ENCODE assay signal across 27 mouse cellular contexts in genomic region chr5:146586357-146587070, GRCm38 (mm10). TPM values are rescaled to one million over a fixed set of nuclear protein-coding genes. Genes with fewer than 3 reads are reported as not detected.
DNase-seq lines count a peak whose midpoint lies in the region; ATAC-seq and TF ChIP-seq lines count a peak whose summit lies in the region.
"Had no signal": no experiment of that assay in that cellular context is flagged by ENCODE, and none has a peak within 500 bp of the region (broad histone marks: within the 10 kb centered on the region; RNA-seq: fewer than 3 reads in every experiment).

No protein-coding gene starts in this region.

- DNase-seq in hindbrain, postnatal 0 days (ENCODE audit: low spot score) = no peak
- DNase-seq in midbrain, postnatal 0 days (ENCODE audit: low spot score) = no peak
- DNase-seq in midbrain, embryonic 14.5 days = no peak
- peak; percentile 21 for DNase-seq in R1 (ENCODE audit: low read depth, low spot score)
- no peak for DNase-seq in retina, postnatal 1 day
- no peak for DNase-seq in right cerebral cortex, postnatal 4 days
- DNase-seq: adrenal gland, adult 8-10 months; adrenal gland, postnatal 36 days; cerebellum, adult 2 months; cerebellum, postnatal 10 days; gastrocnemius, postnatal 10 days; heart, adult 2 months; heart, postnatal 14 days had no signal

- WGBS in hindbrain, postnatal 0 days = 71% methylated on average over 8 of the region's 8 CpGs
- WGBS in hindbrain, embryonic 13.5 days = 77% methylated on average over 8 of the region's 8 CpGs
- WGBS in midbrain, postnatal 0 days = 68% methylated on average over 8 of the region's 8 CpGs
- 75% methylated on average over 8 of the region's 8 CpGs for WGBS in midbrain, embryonic 14.5 days

- H3K4me2 ChIP-seq in hindbrain, postnatal 0 days (ENCODE audit: low read depth, low read length) = no peak overlapping the region
- H3K4me2 ChIP-seq in hindbrain, embryonic 13.5 days = no peak overlapping the region
- no peak overlapping the region for H3K4me2 ChIP-seq in midbrain, postnatal 0 days (ENCODE audit: low read depth, low read length, poor library complexity, severe bottlenecking)
- no peak overlapping the region for H3K4me2 ChIP-seq in midbrain, embryonic 14.5 days (ENCODE audit: low read length)
- H3K4me2 ChIP-seq: heart, embryonic 11.5 days; heart, embryonic 15.5 days had no signal

- TF ChIP-seq CTCF in hindbrain, postnatal 0 days (IDR thresholded peaks at IDR 0.05; ENCODE audit: low read depth) = peak; percentile 31; the same call in 1 of the 2 replicates
- TF ChIP-seq CTCF in midbrain, postnatal 0 days (IDR thresholded peaks at IDR 0.05) = peak; percentile 36

- no peak overlapping the region for H3K4me3 ChIP-seq in hindbrain, postnatal 0 days (ENCODE audit: low read length)
- H3K4me3 ChIP-seq in hindbrain, embryonic 13.5 days = no peak overlapping the region
- H3K4me3 ChIP-seq in midbrain, postnatal 0 days (ENCODE audit: low read depth, low read length) = no peak overlapping the region
- H3K4me3 ChIP-seq in midbrain, embryonic 14.5 days (replicated peaks; ENCODE audit: low read depth, low read length) = no peak overlapping the region
- H3K4me3 ChIP-seq: embryonic facial prominence, embryonic 10.5 days; heart, adult 2 months; heart, embryonic 15.5 days; hindbrain, embryonic 10.5 days had no signal

- H3K27ac ChIP-seq in hindbrain, postnatal 0 days = no peak overlapping the region
- H3K27ac ChIP-seq in hindbrain, embryonic 13.5 days = no peak overlapping the region
- H3K27ac ChIP-seq in midbrain, postnatal 0 days (ENCODE audit: low read depth, low read length) = no peak overlapping the region
- no peak overlapping the region for H3K27ac ChIP-seq in midbrain, embryonic 14.5 days (replicated peaks; ENCODE audit: low read depth, low read length)
- H3K27ac ChIP-seq: embryonic facial prominence, embryonic 10.5 days; forebrain, embryonic 15.5 days; heart, adult 2 months; heart, embryonic 15.5 days; hindbrain, embryonic 10.5 days; hindbrain, embryonic 15.5 days had no signal

- H3K27me3 ChIP-seq in hindbrain, postnatal 0 days (ENCODE audit: insufficient read depth, low read length) = peaks cover 4% of the 10 kb centered on the region
- peaks cover 93% of the 10 kb centered on the region for H3K27me3 ChIP-seq in hindbrain, embryonic 13.5 days
- no peaks in the 10 kb centered on the region for H3K27me3 ChIP-seq in midbrain, postnatal 0 days (ENCODE audit: insufficient read depth, low read length)
- peaks cover 31% of the 10 kb centered on the region for H3K27me3 ChIP-seq in midbrain, embryonic 14.5 days (ENCODE audit: control insufficient read depth, insufficient read depth, low read length)

- ATAC-seq in hindbrain, postnatal 0 days = no peak
- ATAC-seq in hindbrain, embryonic 13.5 days (ENCODE audit: low FRiP score) = no peak
- no peak for ATAC-seq in midbrain, postnatal 0 days (ENCODE audit: low FRiP score)
- no peak for ATAC-seq in midbrain, embryonic 14.5 days (ENCODE audit: low FRiP score, low TSS enrichment)
- ATAC-seq: forebrain, embryonic 15.5 days; inflammation-experienced regulatory T-cells, adult 6 months had no signal

- no peaks in the 10 kb centered on the region for H3K9me3 ChIP-seq in hindbrain, postnatal 0 days (ENCODE audit: low read length)
- H3K9me3 ChIP-seq in hindbrain, embryonic 13.5 days = no peaks in the 10 kb centered on the region
- no peaks in the 10 kb centered on the region for H3K9me3 ChIP-seq in midbrain, postnatal 0 days (ENCODE audit: low read length)
- no peaks in the 10 kb centered on the region for H3K9me3 ChIP-seq in midbrain, embryonic 14.5 days (ENCODE audit: control insufficient read depth, low read length)
- H3K9me3 ChIP-seq: embryonic facial prominence, embryonic 10.5 days; forebrain, embryonic 15.5 days; heart, embryonic 15.5 days; hindbrain, embryonic 10.5 days; hindbrain, embryonic 15.5 days had no signal

- H3K36me3 ChIP-seq in hindbrain, postnatal 0 days (ENCODE audit: insufficient read depth, low read length) = no peaks in the 10 kb centered on the region
- H3K36me3 ChIP-seq in hindbrain, embryonic 13.5 days = no peaks in the 10 kb centered on the region
- no peaks in the 10 kb centered on the region for H3K36me3 ChIP-seq in midbrain, postnatal 0 days (ENCODE audit: insufficient read depth, low read length)
- H3K36me3 ChIP-seq in midbrain, embryonic 14.5 days (ENCODE audit: control insufficient read depth, insufficient read depth, low read length) = no peaks in the 10 kb centered on the region
- H3K36me3 ChIP-seq: embryonic facial prominence, embryonic 10.5 days; forebrain, embryonic 15.5 days; G1E; heart, embryonic 15.5 days; hindbrain, embryonic 10.5 days; hindbrain, embryonic 15.5 days had no signal

- H3K4me1 ChIP-seq in hindbrain, postnatal 0 days (ENCODE audit: insufficient read depth, low read length) = no peaks in the 10 kb centered on the region
- H3K4me1 ChIP-seq in hindbrain, embryonic 13.5 days (replicated peaks) = peaks cover 30% of the 10 kb centered on the region
- peaks cover 6% of the 10 kb centered on the region; the same call in 1 of the 2 replicates for H3K4me1 ChIP-seq in midbrain, postnatal 0 days (ENCODE audit: insufficient read depth, low read length)
- no peaks in the 10 kb centered on the region for H3K4me1 ChIP-seq in midbrain, embryonic 14.5 days (ENCODE audit: control insufficient read depth, insufficient read depth, low read length)

- no peak overlapping the region for H3K9ac ChIP-seq in hindbrain, postnatal 0 days (replicated peaks; ENCODE audit: low read length)
- no peak overlapping the region for H3K9ac ChIP-seq in hindbrain, embryonic 13.5 days
- H3K9ac ChIP-seq in midbrain, postnatal 0 days (replicated peaks; ENCODE audit: low read length, poor library complexity, severe bottlenecking) = no peak overlapping the region
- no peak overlapping the region for H3K9ac ChIP-seq in midbrain, embryonic 14.5 days (replicated peaks; ENCODE audit: low read length)
- H3K9ac ChIP-seq: forebrain, embryonic 15.5 days; heart, embryonic 15.5 days; hindbrain, embryonic 15.5 days had no signal

RNA-seq across cellular contexts. Expression of gene Gpr12, which starts 1.5 kb away (rescaled TPM):
- total RNA-seq in hindbrain, postnatal 0 days (2014; rRNA removed) = 37.2 and 38.6 TPM in 2 replicates
- 14.6 and 18.9 TPM in 2 replicates for polyA plus RNA-seq in hindbrain, postnatal 0 days (2015; fragmentation: Nextera tagmentation; extraction: Ambion mirVana)
- polyA plus RNA-seq in hindbrain, embryonic 13.5 days (2015; fragmentation: Nextera tagmentation; extraction: Ambion mirVana) = 8.8 and 9.6 TPM in 2 replicates
- total RNA-seq in midbrain, postnatal 0 days (2014; rRNA removed) = 43.4 and 48.0 TPM in 2 replicates
- polyA plus RNA-seq in midbrain, postnatal 0 days (2015; fragmentation: Nextera tagmentation; extraction: Ambion mirVana) = 33.9 and 34.2 TPM in 2 replicates
- polyA plus RNA-seq in midbrain, embryonic 14.5 days (2014; fragmentation: Nextera tagmentation; extraction: Ambion mirVana) = 13.4 and 22.6 TPM in 2 replicates
- total RNA-seq: adrenal gland, postnatal 36 days; gastrocnemius, postnatal 4 days; heart, adult 2 months; heart, postnatal 14 days had no signal
- polyA plus RNA-seq: C2C12; embryonic facial prominence, embryonic 14.5 days; G1E; heart, embryonic 11.5 days; heart, embryonic 15.5 days; hindbrain, embryonic 10.5 days; inflammation-experienced regulatory T-cells, adult 6 months had no signal

RNA-seq across cellular contexts. Expression of gene Gm3415, which starts 30.6 kb away (rescaled TPM):
- total RNA-seq in hindbrain, postnatal 0 days (2014; rRNA removed) = not detected in 2 replicates
- polyA plus RNA-seq in hindbrain, postnatal 0 days (2015; fragmentation: Nextera tagmentation; extraction: Ambion mirVana) = not detected in 2 replicates
- not detected in 2 replicates for polyA plus RNA-seq in hindbrain, embryonic 13.5 days (2015; fragmentation: Nextera tagmentation; extraction: Ambion mirVana)
- total RNA-seq in midbrain, postnatal 0 days (2014; rRNA removed) = not detected in 2 replicates
- polyA plus RNA-seq in midbrain, postnatal 0 days (2015; fragmentation: Nextera tagmentation; extraction: Ambion mirVana) = not detected in 2 replicates
- not detected in 2 replicates for polyA plus RNA-seq in midbrain, embryonic 14.5 days (2014; fragmentation: Nextera tagmentation; extraction: Ambion mirVana)
- total RNA-seq: adrenal gland, adult 8-10 months; adrenal gland, postnatal 36 days; gastrocnemius, postnatal 10 days; gastrocnemius, postnatal 4 days; heart, adult 2 months; heart, postnatal 14 days had no signal
- polyA plus RNA-seq: C2C12; cerebellum, adult 2 months; embryonic facial prominence, embryonic 10.5 days; embryonic facial prominence, embryonic 14.5 days; forebrain, embryonic 11.5 days; forebrain, embryonic 15.5 days; frontal cortex, adult 2 months; G1E; heart, adult 2 months; heart, embryonic 11.5 days; heart, embryonic 15.5 days; hindbrain, embryonic 10.5 days; hindbrain, embryonic 15.5 days; inflammation-experienced regulatory T-cells, adult 6 months had no signal

RNA-seq across cellular contexts. Expression of gene Gm3409, which starts 49.1 kb away (rescaled TPM):
- not detected in 2 replicates for total RNA-seq in hindbrain, postnatal 0 days (2014; rRNA removed)
- not detected in 2 replicates for polyA plus RNA-seq in hindbrain, postnatal 0 days (2015; fragmentation: Nextera tagmentation; extraction: Ambion mirVana)
- not detected in 2 replicates for polyA plus RNA-seq in hindbrain, embryonic 13.5 days (2015; fragmentation: Nextera tagmentation; extraction: Ambion mirVana)
- not detected in 2 replicates for total RNA-seq in midbrain, postnatal 0 days (2014; rRNA removed)
- not detected in 2 replicates for polyA plus RNA-seq in midbrain, postnatal 0 days (2015; fragmentation: Nextera tagmentation; extraction: Ambion mirVana)
- polyA plus RNA-seq in midbrain, embryonic 14.5 days (2014; fragmentation: Nextera tagmentation; extraction: Ambion mirVana) = not detected in 2 replicates
- total RNA-seq: adrenal gland, adult 8-10 months; adrenal gland, postnatal 36 days; G1E; gastrocnemius, postnatal 10 days; gastrocnemius, postnatal 4 days; heart, adult 2 months; heart, postnatal 14 days had no signal
- polyA plus RNA-seq: C2C12; cerebellum, adult 2 months; embryonic facial prominence, embryonic 10.5 days; embryonic facial prominence, embryonic 14.5 days; forebrain, embryonic 11.5 days; forebrain, embryonic 15.5 days; frontal cortex, adult 2 months; G1E; heart, adult 2 months; heart, embryonic 11.5 days; heart, embryonic 15.5 days; hindbrain, embryonic 10.5 days; hindbrain, embryonic 15.5 days; inflammation-experienced regulatory T-cells, adult 6 months had no signal
